Mouse (Mus musculus) hematopoietic stem cell, adult 5-6 weeks (primary cell): ENCODE measurements at regions not wholly inside any gene's neighbourhood (a gene's known extent, or its start where the extent isn't known, plus 50 kb on each side); places are given as distances from the start of the nearest gene placed in this dataset.

Experiments
- ATAC-seq, 2 experiments: fragments of 125-278 bp in 1 of 2; replicated peaks in 1 of 2; 2 replicates each; pipeline ENCODE4 v1.8.0; 2016 to 2017; ENCODE audit warnings: inconsistent platforms in 2 of 2, mild to moderate bottlenecking in 2 of 2, moderate number of reproducible peaks in 2 of 2, low read depth in 1 of 2, moderate TSS enrichment in 1 of 2; ENCODE audit not compliant: low FRiP score in 2 of 2, poor library complexity in 2 of 2, severe bottlenecking in 2 of 2, insufficient read depth in 1 of 2, low TSS enrichment in 1 of 2

DNA sequence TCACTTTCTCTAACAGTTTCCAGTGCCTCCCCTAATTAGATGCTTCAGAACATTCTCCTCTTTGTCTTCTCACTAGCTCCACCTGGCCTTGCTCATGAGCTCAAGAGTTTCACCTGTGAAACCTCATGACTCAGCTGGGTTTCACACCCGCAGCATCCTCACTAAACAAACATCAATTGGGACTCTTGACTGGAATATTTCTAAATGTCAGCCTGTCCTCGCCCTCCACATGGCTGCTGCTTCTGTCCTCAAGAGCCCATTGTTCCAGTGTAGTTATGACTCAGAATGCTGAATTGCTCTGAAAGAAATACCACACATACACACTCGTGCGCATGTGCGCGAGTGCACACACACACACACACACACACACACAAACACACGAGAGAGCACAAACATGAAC is 407.2 kb downstream of the Prss52 start:
- ATAC-seq: no peak

DNA sequence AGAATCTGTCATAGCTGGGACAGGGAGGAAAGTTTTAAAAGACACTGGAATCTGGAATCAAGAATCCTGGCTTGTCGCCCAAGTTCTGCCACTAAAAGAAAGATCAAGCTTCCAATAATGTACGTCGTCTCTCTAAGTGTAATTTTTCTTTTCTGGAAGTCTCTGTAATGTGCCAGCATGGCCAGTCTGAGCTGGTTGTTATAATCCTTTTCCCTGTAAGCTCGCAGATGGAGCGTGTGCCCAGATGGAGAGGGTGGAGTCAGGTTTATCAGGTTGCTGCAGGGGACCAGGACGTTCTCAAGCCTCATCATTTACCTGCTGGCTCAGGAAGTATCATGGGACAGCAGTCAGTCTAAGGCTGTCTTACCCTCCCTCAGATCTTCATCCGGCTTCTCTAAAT is 408.6 kb downstream of the Prss52 start:
- no peak for ATAC-seq

DNA sequence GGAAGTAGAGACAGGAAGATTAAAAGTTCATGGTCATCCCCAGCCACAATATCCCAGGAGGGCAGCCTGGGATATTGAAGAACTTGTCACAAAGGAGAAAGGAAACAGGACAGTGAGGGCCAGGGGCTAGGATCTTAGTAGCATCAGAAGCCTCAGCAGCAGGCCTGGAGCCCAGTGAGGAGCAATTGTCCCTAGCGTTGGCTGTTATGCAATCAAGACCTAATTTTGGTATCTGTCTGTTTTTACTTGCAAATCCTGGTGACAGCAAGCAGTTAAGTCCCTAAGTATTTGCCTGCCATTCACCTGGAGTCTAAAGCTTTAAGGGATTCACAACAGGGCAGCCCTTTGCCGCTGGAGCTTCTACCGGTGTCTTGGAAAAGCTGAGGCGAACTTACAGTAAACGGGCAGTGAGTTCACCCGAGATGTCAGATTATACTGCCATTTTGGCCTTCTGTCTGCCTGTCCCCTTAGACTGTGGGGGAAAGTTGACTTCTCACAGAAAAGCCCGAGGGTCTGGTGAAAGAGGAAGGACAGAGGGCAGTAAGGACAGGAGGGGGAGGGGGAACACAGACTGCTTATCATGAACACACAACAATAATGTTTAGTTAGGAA is 413.6 kb downstream of the Prss52 start:
- ATAC-seq: no peak

DNA sequence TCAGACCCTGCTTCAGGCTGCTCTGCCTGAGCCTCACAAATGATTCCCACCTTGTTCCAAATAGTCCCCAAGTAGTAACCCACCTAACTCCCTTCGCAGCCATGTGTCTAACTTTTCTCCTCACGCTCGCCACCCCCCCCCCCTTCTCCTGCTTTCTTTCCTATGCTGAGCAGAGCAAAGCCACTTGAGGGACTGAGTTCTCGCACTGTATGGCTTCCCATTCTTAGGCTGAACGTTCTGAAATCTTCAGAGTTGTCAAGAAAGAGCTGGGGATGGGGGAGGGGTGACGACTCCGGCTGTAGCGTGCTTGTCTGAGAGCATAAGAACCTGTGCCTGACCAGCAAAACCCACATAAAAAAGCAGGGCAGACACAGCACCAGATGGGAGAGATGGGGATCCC is 420.6 kb downstream of the Prss52 start:
- no peak for ATAC-seq

DNA sequence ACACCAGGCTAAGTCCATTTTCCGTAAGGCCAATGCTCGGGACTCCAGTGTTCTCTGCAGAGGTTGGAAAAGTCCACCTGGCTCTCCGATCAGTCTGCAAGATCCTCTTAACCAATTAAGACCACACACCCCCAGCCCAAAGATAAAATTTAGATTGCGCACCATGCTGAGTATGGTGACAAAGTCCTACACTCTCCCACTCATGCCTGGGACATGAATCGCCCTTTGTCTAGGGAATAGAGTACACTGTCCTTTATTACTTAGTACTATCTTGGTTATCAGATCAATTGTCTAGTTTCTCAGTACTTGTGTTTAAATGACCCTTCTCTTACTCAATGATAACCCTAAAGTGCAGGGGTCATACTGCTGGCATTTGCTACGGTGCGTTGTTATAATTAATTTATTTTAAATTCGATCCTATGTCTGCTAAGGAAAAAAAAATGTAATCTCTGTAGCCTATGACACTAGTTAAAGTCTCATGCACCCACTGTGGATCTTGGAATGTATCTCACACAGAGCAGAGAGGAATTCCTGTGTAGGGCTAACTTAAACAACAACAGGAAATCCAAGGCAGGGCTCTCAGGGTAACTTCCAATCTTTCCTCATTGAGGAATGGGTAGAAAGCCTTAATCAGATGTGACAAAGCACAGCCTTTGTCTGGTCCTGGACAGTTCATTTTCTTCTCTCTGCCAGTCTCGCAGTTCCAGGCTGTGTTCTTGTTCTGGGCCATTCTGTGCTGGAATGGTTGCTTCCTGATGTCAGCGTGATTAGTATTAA is 421.4 kb downstream of the Prss52 start:
- no peak for ATAC-seq

DNA sequence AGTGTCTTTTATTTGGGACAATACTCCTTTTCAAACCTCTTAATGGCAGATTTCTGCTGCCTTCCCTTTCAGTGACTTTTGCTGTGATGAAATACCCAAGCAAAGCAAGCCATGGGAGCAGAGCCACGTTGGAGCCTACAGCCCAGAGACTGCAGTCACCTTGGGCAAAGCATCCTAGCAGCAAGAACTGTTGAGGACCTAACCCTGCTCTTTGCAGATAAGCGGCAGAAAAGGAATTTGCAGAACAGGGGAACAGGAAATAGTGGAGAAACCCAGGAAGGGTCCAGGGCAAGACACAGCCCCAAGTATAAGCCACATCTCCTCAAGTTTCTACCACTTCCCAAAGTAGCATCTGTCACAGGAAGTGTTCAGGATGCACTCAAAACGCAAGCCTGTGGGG is 426.5 kb downstream of the Prss52 start:
- no peak for ATAC-seq

DNA sequence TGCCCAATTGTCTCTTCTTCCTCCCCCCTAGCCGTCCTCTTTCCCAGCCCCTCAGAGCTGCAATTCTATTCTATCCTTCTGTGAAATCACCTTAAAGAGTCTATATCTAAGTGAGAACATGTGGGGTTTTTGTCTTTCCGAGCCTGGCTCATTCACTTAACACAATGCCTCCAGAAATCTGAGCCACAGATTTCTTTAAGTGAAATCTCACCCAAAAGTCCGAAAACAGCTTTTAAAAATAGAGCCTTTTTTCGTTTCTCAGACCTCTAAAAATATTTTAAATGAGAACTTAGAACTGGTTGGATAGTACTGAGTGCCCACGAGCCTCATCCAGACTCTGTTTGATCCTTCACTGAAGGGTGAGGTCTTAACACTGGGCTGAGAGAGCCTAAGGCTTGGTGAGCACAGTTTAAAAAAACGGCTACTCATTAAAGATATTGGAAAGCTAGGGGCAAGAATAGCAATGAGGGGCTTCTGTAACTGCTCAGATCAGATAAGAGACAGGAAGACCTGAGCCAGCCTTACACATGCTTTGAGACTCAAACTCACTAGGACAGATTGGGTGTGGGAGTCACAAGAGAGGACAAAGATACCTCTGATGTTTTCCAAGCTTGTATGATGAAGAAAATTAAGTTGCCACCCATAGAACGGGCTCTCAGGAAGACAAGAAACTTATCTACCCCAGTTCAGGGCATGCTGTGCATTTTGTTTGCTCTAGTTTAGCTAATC is 427.3 kb downstream of the Prss52 start:
- ATAC-seq: no peak

DNA sequence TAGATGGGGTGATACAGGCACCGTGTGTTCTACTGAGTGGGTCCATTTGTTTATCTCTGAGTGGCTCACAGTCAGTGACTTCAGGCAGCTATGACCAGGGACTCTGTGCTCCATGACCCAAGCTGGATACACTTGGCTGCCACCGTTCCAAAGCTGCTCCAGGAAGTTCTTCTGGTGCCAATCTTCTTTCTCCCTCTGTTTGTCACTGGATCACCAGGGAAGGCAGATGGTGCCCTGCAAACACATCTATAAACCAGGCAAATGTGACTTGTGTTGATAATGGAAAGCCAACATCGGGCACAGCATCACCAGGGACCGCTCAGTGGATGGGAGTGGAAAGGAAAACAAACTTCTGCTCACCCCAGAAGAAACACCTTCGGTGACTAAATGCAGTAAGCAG is 428.3 kb downstream of the Prss52 start:
- ATAC-seq: no peak

GRCm38 (mm10) chr14:64533591-64534151 is 429.6 kb downstream of the Prss52 start:
- ATAC-seq: no peak

DNA sequence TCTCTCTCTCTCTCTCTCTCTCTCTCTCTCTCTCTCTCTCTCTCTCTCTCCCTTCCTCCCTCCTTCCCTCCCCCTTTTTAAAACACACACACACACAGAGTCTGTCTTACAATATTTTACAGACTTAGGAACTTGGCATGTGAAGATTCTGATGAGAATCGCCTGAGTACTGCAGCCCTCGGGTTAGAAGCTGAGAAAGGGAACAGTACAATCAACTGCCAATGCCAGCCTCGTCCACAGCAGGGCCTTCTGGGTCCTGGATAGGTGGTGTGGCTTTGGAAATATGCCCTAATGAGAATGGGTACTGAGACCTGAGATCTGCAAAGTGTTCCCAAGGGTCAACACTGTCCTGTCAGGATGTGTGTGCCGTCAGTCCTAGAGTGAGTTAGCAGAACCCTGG is 430.1 kb downstream of the Prss52 start:
- ATAC-seq: no peak

GRCm38 (mm10) chr14:64539436-64539835 is 435.4 kb downstream of the Prss52 start:
- no peak for ATAC-seq

DNA sequence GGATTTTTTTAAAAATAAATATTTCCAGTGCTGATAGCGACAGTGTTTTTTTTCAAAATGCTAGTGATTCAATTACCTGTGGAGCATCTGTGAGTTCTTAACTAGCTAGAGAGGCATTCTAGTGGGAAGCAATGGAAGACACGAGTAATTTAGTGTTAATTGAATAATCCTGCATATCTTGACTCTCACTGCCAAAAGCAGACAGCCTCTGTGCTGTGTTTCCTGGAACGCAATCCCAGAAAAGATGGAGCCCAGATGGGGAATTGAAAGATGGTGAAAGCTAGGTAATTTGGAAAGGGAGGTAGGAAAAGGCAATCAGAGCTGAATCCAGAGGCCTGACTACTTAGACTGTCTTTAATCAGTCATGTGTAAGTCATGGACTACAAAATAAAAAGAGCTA is 441.0 kb downstream of the Prss52 start:
- ATAC-seq: no peak

GRCm38 (mm10) chr14:64546787-64547186 is 442.7 kb downstream of the Prss52 start:
- ATAC-seq: peak; percentile 42 to 67; a peak in 2 of 4 replicates

DNA sequence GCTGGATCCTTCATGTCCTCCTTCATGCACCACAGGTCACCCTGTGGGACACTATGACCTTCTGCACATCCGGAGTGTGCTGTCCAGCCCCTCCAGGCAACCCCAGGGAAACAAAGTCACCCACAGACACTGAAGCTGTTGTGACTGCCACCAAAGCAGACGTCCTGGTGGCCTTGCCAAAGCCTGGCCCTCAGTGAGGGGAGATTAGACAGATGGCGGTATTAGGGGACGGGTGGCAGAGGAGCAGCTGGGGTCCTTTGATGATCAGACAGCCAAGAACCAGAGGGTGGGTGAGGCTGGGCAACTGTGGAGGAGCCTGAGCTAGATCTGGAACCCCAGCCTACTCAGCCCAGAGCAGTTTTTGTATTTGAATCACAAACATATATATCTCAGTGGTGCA is 448.9 kb downstream of the Prss52 start:
- no peak for ATAC-seq

DNA sequence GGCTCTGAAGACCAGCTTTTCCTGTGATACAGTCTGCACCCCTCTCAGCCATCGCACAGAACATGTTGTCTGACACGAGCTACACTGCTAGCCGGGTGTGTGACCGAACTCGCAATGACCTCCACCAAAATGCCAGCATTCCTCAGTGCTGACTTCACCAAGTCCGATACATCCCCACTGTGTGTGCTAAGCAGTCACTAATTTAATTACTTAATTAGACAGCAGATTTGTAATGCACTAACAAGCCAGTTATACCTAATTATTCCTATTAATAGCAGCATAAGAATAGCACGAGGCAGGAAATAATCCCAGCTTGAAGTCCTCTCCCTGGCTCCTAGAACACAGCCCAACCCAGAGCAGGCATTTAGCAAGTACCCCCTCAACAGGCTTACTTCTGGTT is 452.0 kb downstream of the Prss52 start:
- ATAC-seq: no peak

GRCm38 (mm10) chr14:64557453-64557852 is 453.4 kb downstream of the Prss52 start:
- no peak for ATAC-seq

DNA sequence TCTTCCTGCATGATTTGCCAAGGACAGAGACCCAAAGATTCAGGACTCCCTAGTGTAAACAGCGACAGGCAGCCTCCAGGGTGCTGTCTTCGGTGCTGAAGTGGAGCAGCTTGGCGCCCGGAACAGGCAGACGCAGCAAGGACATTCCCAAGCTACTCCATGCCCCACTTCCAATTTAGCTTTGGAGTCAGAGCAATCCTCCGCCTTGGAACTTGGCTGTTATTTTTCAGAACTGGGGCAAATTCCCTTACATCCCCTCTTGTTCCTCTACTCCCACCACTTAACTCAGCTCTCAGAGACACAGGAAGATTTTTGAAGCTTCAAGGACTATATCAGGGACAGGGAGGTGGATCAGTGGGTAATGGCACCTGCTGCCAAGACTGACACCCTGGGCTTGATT is 464.6 kb downstream of the Prss52 start:
- no peak; a peak in 1 of 4 replicates for ATAC-seq

GRCm38 (mm10) chr14:64570951-64571350 is 466.9 kb downstream of the Prss52 start:
- ATAC-seq: no peak
